ENCODE assay signal across 16 mouse cellular contexts in genomic region chr12:98043436-98043835, GRCm38 (mm10).
"Had no signal": no experiment of that assay in that cellular context is flagged by ENCODE, and none has a peak within 500 bp of the region (broad histone marks: within the 10 kb centered on the region; RNA-seq: fewer than 3 reads in every experiment).

No protein-coding gene starts in this region.

- H3K9me3 ChIP-seq: limb, embryonic 12.5 days; limb, embryonic 15.5 days; midbrain, embryonic 15.5 days; neural tube, embryonic 13.5 days had no signal

- ATAC-seq: liver, postnatal 0 days; lung, postnatal 0 days; midbrain, embryonic 15.5 days had no signal

- H3K4me1 ChIP-seq: limb, embryonic 12.5 days; limb, embryonic 15.5 days had no signal

- H3K9ac ChIP-seq: limb, embryonic 12.5 days; limb, embryonic 15.5 days; liver, embryonic 14.5 days; liver, postnatal 0 days; lung, embryonic 14.5 days; midbrain, embryonic 15.5 days; neural tube, embryonic 13.5 days had no signal

- H3K27me3 ChIP-seq: limb, embryonic 12.5 days; limb, embryonic 15.5 days; midbrain, embryonic 15.5 days; neural tube, embryonic 13.5 days had no signal

- H3K36me3 ChIP-seq: limb, embryonic 12.5 days; limb, embryonic 15.5 days; midbrain, embryonic 15.5 days; neural tube, embryonic 13.5 days had no signal

- DNase-seq: kidney, postnatal 25 days; left cerebral cortex, postnatal 4 days; liver, postnatal 0 days; lung, embryonic 14.5 days; thymus, adult 18-20 months; thymus, postnatal 36 days had no signal

- H3K4me2 ChIP-seq: limb, embryonic 12.5 days; limb, embryonic 15.5 days; liver, embryonic 11.5 days; lung, embryonic 14.5 days; midbrain, embryonic 15.5 days; neural tube, embryonic 13.5 days had no signal

- H3K4me3 ChIP-seq: limb, embryonic 12.5 days; limb, embryonic 15.5 days; midbrain, embryonic 15.5 days; myocyte; neural tube, embryonic 13.5 days had no signal

- H3K27ac ChIP-seq: kidney, postnatal 0 days; limb, embryonic 12.5 days; limb, embryonic 15.5 days; liver, embryonic 14.5 days; macrophage; midbrain, embryonic 15.5 days; neural tube, embryonic 13.5 days had no signal
